Mouse (Mus musculus): ENCODE measurements around the gene Wdr83. TPM values are rescaled to one million over a fixed set of nuclear protein-coding genes. Genes with fewer than 3 reads are reported as not detected.

The Wdr83 gene
- polyA plus RNA-seq, 1 experiment, result 21.1 TPM

- H3K27me3 ChIP-seq (ENCODE audit: control insufficient read depth, insufficient read depth, low read length), result no peaks in the 10 kb centered on the region
- H3K4me1 ChIP-seq (ENCODE audit: control insufficient read depth, insufficient read depth, low read length), result peaks cover 5% of the 10 kb centered on the region
- no peaks in the 10 kb centered on the region for H3K36me3 ChIP-seq (ENCODE audit: control insufficient read depth, insufficient read depth, low read length)
- peak within 1 kb of the TSS; percentile 99 for H3K4me3 ChIP-seq (ENCODE audit: control insufficient read depth, low read depth, low read length)
- peak within 1 kb of the TSS; percentile 90 for H3K27ac ChIP-seq (ENCODE audit: control insufficient read depth, insufficient read depth, low read depth, low read length)
- TF ChIP-seq POLR2A (IDR thresholded peaks at IDR 0.05; ENCODE audit: control insufficient read depth, low read depth, low read length) (peak; percentile 94), CTCF (IDR thresholded peaks at IDR 0.05; ENCODE audit: control insufficient read depth, insufficient read depth, insufficient replicate concordance, low read depth, low read length) (no peak)
These were observed 54.2 kb downstream of the Wdr83 start, which contains the start of gene Trir for GRCm38 (mm10) chr8:85026670-85027515. TSS of gene Trir (plus strand) at chr8:85026823.

- peak within 1 kb of the TSS; percentile 99 for H3K4me3 ChIP-seq (ENCODE audit: control insufficient read depth, low read depth, low read length)
- peaks cover 5% of the 10 kb centered on the region for H3K4me1 ChIP-seq (ENCODE audit: control insufficient read depth, insufficient read depth, low read length)
- H3K36me3 ChIP-seq (ENCODE audit: control insufficient read depth, insufficient read depth, low read length), result no peaks in the 10 kb centered on the region
- H3K27ac ChIP-seq (ENCODE audit: control insufficient read depth, insufficient read depth, low read depth, low read length), result peak within 1 kb of the TSS; percentile 90
- TF ChIP-seq POLR2A (IDR thresholded peaks at IDR 0.05; ENCODE audit: control insufficient read depth, low read depth, low read length) (peak; percentile 52; the same call in 1 of the 2 replicates), CTCF (IDR thresholded peaks at IDR 0.05; ENCODE audit: control insufficient read depth, insufficient read depth, insufficient replicate concordance, low read depth, low read length) (no peak)
- H3K27me3 ChIP-seq (ENCODE audit: control insufficient read depth, insufficient read depth, low read length), result no peaks in the 10 kb centered on the region
These were observed 55.8 kb downstream of the Wdr83 start, which contains the start of gene Asna1 for GRCm38 (mm10) chr8:85025098-85025932. TSS of gene Asna1 (minus strand) at chr8:85025281.

Other genes with a start within 250 kb of the Wdr83 start
- 9.4 and 12.0 TPM in 2 replicates for gene Gadd45gip1, start 249.8 kb downstream of the Wdr83 start, polyA plus RNA-seq (2012; rRNA removed)
- gene Rad23a, start 240.6 kb downstream of the Wdr83 start, polyA plus RNA-seq (2012; rRNA removed), result 106 and 110 TPM in 2 replicates
- 318 and 384 TPM in 2 replicates for gene Calr, start 234.4 kb downstream of the Wdr83 start, polyA plus RNA-seq (2012; rRNA removed)
- gene Farsa, start 224.3 kb downstream of the Wdr83 start, polyA plus RNA-seq (2012; rRNA removed), result 50.4 and 55.7 TPM in 2 replicates
- gene Syce2, start 209.2 kb downstream of the Wdr83 start, polyA plus RNA-seq (2012; rRNA removed), result 101 and 138 TPM in 2 replicates
- 8.1 and 10.5 TPM in 2 replicates for gene Gcdh, start 187.4 kb downstream of the Wdr83 start, polyA plus RNA-seq (2012; rRNA removed)
- 0.36 and 0.48 TPM in 2 replicates for gene Klf1, start 179.4 kb downstream of the Wdr83 start, polyA plus RNA-seq (2012; rRNA removed)
- gene Dnase2a, start 172.7 kb downstream of the Wdr83 start, polyA plus RNA-seq (2012; rRNA removed), result 1.6 and 2.1 TPM in 2 replicates
- 1.5 and 1.6 TPM in 2 replicates for gene Mast1, start 143.9 kb downstream of the Wdr83 start, polyA plus RNA-seq (2012; rRNA removed)
- 0.30 and 0.32 TPM in 2 replicates for gene Rtbdn, start 134.3 kb downstream of the Wdr83 start, polyA plus RNA-seq (2012; rRNA removed)
- 477 and 542 TPM in 2 replicates for gene Gm49661, start 111.9 kb downstream of the Wdr83 start, polyA plus RNA-seq (2012; rRNA removed)
- 59.6 and 68.5 TPM in 2 replicates for gene Prdx2, start 111.7 kb downstream of the Wdr83 start, polyA plus RNA-seq (2012; rRNA removed)
- 1,424 and 1,585 TPM in 2 replicates for gene Rnaseh2a, start 111.5 kb downstream of the Wdr83 start, polyA plus RNA-seq (2012; rRNA removed)
- gene Junb, start 102.6 kb downstream of the Wdr83 start, polyA plus RNA-seq (2012; rRNA removed), result 5.7 and 9.3 TPM in 2 replicates
- 55.4 and 62.0 TPM in 2 replicates for gene Hook2, start 90.7 kb downstream of the Wdr83 start, polyA plus RNA-seq (2012; rRNA removed)
- 0.08 TPM in 1 of 2 replicates, not detected in the other for gene Best2, start 66.8 kb downstream of the Wdr83 start, polyA plus RNA-seq (2012; rRNA removed)
- gene Asna1, start 56.0 kb downstream of the Wdr83 start, polyA plus RNA-seq (2012; rRNA removed), result 203 and 208 TPM in 2 replicates
- gene Trir, start 54.5 kb downstream of the Wdr83 start, polyA plus RNA-seq (2012; rRNA removed), result 82.1 and 88.6 TPM in 2 replicates
- gene Tnpo2, start 44.4 kb downstream of the Wdr83 start, polyA plus RNA-seq (2012; rRNA removed), result 44.7 and 44.9 TPM in 2 replicates
- gene Fbxw9, start 21.3 kb downstream of the Wdr83 start, polyA plus RNA-seq (2012; rRNA removed), result 83.8 and 91.5 TPM in 2 replicates
- gene Gm5741, start 13.3 kb downstream of the Wdr83 start, polyA plus RNA-seq (2012; rRNA removed), result not detected in 2 replicates
- gene Dhps, start 9.5 kb downstream of the Wdr83 start, polyA plus RNA-seq (2012; rRNA removed), result 20.0 and 22.2 TPM in 2 replicates
- gene Wdr83os, start 566 bp downstream of the Wdr83 start, polyA plus RNA-seq (2012; rRNA removed), result 32.1 and 32.6 TPM in 2 replicates
- 19.3 and 19.6 TPM in 2 replicates for gene Man2b1, start 2.0 kb upstream of the Wdr83 start, polyA plus RNA-seq (2012; rRNA removed)
- 0.21 and 0.24 TPM in 2 replicates for gene Zfp791, start 41.8 kb upstream of the Wdr83 start, polyA plus RNA-seq (2012; rRNA removed)
- not detected in 2 replicates for gene Cks1brt, start 70.6 kb upstream of the Wdr83 start, polyA plus RNA-seq (2012; rRNA removed)
- 0.53 and 0.61 TPM in 2 replicates for gene Olfr371, start 144.7 kb upstream of the Wdr83 start, polyA plus RNA-seq (2012; rRNA removed)
- gene Orc6, start 218.3 kb upstream of the Wdr83 start, polyA plus RNA-seq (2012; rRNA removed), result 15.6 and 18.0 TPM in 2 replicates
- gene Vps35, start 218.5 kb upstream of the Wdr83 start, polyA plus RNA-seq (2012; rRNA removed), result 19.8 and 23.9 TPM in 2 replicates

Data from testis, adult 2 months (tissue).